Mouse (Mus musculus): Measurements from ENCODE around the gene 4833423E24Rik. TPM values are rescaled to one million over a fixed set of nuclear protein-coding genes. Genes with fewer than 3 reads are reported as not detected.

The 4833423E24Rik gene
- not detected for total RNA-seq (2023)

DNA sequence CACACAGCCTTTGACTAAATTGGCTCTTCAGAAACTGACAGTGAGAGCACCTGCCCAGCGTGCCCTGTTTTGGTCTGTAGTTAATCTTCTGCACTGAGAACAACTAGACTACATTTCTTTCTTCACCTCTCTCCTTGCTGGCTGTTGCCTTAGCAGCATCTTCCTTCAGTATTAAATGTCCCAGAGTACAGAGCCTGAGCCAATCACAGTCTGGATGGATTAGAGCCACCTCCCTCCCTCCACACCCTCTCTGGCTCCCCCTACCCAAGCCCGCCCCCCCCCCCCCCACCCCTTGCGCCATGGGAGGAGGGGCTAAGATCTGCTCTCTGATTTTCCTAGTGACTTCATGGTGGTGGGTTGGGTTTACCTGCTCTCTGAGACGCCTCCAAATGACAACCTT lies at the start of gene 4833423E24Rik:
TSS of gene 4833423E24Rik (minus strand) at position 146 of the 400 bp plus-strand sequence.

DNA sequence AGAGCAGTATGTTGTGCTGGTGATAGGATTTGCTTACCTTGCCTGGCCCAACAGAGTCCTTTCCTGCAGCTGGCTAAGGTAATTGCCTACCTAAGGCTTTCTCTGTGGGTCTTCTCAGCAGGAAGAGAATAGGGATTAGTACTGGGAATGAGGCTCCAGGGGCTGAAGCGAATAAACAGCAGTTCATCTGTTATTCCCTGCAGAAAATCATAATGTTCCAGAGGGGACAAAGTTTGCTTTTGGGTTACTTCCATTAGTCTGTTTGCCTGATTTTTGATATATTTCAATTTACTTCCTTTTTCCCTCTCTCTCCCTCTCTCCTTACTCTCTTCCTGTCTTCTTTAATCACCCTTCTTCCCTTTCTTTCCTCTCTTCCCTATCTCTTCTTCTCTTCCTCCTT lies 75.3 kb downstream of the 4833423E24Rik start, which contains the start of gene Olfr995:
TSS of gene Olfr995 (minus strand) at position 101 of the 400 bp plus-strand sequence.

DNA sequence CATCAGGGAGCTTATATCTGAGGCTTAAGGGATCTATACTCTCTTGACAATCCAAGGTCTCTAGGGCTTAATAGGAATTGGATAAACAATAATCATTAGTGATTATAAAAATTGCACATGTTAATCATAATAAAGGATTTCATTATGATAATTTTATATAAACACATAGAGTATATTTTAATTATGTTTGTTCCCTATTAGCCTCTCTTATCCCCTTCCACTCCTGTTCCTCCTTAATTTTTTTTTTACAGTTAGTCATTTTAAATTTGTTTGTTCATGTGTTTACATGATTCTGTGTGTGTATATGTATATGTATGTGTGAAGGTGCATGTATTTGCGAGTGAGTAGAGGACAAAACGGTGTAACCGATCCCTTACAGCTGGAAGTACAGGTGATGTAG lies 82.5 kb downstream of the 4833423E24Rik start, which contains the start of gene Olfr994:
TSS of gene Olfr994 (minus strand) at position 101 of the 400 bp plus-strand sequence.

Other genes with a start within 250 kb of the 4833423E24Rik start
- gene Olfr987, start 179.7 kb downstream of the 4833423E24Rik start, total RNA-seq (2023): not detected
- not detected for gene Olfr988, start 155.8 kb downstream of the 4833423E24Rik start, total RNA-seq (2023)
- gene Olfr992, start 109.6 kb downstream of the 4833423E24Rik start, total RNA-seq (2023): not detected
- not detected for gene Olfr993, start 104.1 kb downstream of the 4833423E24Rik start, total RNA-seq (2023)
- not detected for gene Olfr994, start 82.6 kb downstream of the 4833423E24Rik start, total RNA-seq (2023)
- not detected for gene Olfr995, start 75.4 kb downstream of the 4833423E24Rik start, total RNA-seq (2023)
- gene Olfr996, start 60.2 kb upstream of the 4833423E24Rik start, total RNA-seq (2023): not detected
- gene Olfr998, start 69.9 kb upstream of the 4833423E24Rik start, total RNA-seq (2023): not detected
- gene Olfr1000, start 92.9 kb upstream of the 4833423E24Rik start, total RNA-seq (2023): not detected
- not detected for gene Olfr1002, start 131.7 kb upstream of the 4833423E24Rik start, total RNA-seq (2023)
- gene Olfr154, start 145.4 kb upstream of the 4833423E24Rik start, total RNA-seq (2023): not detected
- gene Olfr1006, start 159.7 kb upstream of the 4833423E24Rik start, total RNA-seq (2023): not detected
- not detected for gene Olfr1008, start 170.4 kb upstream of the 4833423E24Rik start, total RNA-seq (2023)
- gene Olfr1009, start 196.4 kb upstream of the 4833423E24Rik start, total RNA-seq (2023): not detected
- not detected for gene Olfr1012, start 243.7 kb upstream of the 4833423E24Rik start, total RNA-seq (2023)
- not detected for gene Olfr1013, start 248.1 kb upstream of the 4833423E24Rik start, total RNA-seq (2023)